Mouse (Mus musculus): ENCODE measurements at regions not wholly inside any gene's neighbourhood (a gene's known extent, or its start where the extent isn't known, plus 50 kb on each side); places are given as distances from the start of the nearest gene placed in this dataset.

DNA sequence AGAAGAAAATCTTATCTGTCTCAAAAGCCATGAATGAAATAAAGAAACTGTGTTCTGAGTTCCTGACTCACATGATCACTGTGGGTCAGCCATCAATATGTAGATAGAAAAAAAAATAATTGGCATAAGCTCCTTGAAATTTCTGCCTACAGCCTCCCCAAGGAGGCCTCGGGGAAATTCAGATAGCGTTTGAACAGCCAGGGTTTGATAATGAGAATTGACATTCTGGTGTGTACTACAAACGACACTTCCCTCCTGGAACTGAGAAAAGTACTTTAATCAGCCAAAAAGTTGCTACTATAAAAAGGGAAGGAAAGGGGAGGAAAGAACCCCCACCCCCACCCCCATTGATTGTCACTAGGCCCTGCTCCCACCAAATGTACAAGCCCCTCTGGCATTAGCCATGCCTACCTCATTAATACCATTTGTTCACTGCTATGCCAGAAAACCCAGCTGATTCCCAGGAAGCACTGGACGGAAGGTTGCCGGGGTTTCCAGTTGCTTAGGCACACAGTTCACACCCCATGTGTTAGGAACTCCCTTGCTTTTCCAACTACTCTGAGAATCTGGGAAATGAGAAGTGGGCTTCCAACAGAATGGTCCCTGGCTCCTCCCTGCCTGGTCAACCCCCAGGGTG lies 78.4 kb upstream of the Klf7 start:
- DNase-seq (ENCODE audit: low spot score in 2 of 2), result no peak

DNA sequence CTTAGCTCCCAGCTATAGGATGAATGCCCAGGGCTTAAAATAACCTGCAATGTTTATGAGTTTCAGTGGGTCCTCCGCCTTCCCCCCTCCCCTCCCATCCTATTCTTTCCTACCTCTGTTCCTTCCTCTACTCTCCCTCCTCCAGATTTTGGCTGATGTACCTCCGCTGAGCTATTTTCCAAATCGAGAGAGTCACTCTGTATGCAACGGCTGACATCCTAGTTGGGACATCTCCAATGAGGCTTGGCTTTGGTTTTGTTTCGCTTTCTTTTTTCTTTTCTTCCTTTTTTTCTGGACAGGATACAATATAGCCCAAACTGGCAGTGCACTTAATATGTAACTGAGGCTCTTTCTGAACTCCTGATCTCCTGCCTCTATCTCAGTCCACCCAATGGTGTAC lies 76.7 kb upstream of the Klf7 start:
- no peak for DNase-seq (ENCODE audit: low spot score in 2 of 2)

DNA sequence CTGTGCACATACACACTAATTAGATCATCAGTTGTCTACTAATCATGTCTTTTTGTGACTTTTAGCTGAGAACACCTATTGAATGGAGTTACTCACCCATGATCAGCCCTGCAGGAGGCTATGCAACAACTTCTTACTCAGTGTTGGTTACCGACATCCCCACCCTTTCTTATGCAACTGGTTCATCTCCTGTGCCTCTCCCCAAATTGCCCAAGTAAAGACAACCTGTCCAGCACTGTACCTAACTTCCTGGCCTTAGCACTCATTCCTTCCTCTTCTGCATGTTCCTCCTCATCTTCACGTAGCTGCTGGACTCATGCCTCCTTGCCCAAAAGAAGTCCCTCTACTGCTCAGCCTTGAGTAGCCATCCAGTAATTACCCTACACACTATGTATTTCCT lies 76.2 kb upstream of the Klf7 start:
- DNase-seq (ENCODE audit: low spot score in 2 of 2), result no peak

DNA sequence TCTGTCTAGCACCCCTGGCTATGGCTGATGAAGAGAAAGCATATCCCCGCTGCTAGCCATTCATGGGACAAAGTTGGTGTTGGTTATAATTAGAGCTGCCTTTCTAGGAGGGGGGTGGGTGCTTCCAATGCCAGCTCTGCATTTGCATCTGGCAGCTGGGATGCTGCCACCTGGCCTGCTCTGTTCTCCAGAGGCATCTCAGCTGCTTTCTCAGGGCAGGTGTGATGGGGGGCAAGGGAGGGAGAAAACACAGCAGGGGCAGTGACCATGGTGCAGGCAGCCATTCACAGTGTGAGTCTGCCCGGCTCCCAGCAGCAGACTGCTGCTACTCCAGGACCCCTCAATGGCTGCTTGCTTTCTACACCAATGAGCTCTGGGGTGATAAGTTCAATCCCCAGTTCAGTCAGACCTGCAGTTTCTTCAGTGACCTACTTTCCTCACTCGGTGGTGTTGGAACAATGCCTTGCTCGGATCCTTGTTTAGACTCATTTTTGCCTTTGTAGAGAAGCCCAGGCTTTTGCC lies 73.9 kb upstream of the Klf7 start:
- no peak for DNase-seq (ENCODE audit: low spot score in 2 of 2)

DNA sequence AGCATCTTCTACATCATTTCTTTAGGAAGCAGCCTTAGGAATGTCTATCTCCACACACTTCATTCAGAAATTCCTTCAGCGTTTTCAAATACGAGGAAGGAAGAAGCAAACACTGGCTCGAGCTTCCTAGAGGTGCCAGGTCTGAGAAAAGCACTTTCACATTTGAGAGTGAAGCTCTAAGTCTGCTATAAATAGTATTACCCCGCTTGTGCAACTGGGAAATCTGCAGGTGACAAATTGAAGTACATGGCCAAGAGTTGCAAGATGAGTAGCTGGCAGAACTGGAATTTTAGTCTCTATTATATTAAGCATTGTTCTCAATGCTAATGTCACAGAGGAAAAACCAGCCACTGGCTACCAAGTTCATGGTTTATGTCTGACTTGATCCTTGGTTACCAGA lies 73.2 kb upstream of the Klf7 start:
- no peak for DNase-seq (ENCODE audit: low spot score in 2 of 2)

DNA sequence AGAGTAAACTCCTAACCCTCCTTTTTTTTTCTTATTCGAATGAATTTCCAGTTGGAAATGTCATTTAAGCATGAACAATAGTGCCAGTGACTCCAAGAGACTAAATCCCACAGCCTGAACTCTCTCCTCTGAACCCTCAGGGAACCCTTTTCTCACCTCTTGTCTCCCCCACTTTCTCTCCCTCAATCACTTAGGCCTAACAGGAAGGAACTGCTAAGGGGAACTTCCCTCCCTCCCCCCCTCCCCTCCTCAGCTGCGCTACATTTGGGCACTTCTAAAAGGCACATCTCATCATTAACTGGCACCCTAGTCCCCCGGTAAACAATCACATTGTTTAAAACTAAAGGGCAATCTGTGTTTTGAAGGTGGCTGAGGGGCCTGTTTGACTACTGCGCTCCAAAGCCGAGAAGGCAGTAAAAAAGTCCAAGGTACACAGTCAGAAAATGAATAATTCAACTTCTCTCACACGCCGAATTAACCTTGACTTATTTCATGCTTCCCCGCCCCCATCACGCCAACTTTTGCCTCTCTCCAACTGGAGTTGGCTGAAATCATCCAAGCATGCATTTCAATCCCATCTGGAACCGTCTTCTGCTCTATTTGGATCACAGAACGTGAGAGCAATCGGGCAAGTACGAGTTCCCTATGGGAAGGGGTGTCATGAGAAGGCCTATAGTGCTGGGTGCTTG lies 71.2 kb upstream of the Klf7 start:
- no peak for DNase-seq (ENCODE audit: low spot score in 2 of 2)

DNA sequence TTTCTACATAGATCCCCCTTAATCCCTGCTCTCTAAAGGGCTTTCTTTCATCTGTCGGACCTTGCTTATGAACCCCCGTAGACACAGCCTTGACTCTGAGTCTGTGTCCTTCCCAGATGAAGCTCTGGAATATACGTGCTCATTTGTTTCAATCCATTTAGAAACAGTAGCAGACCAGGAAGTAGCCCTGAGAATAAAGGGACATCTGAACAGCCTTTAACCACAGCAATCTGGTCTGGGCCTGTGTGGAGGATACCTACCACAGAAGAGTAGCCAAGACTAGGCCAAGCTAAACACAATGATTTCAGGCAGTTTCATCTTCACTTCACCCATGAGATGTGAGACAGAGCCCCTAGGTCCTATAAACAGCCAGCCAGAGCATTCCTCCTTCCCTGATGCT lies 70.7 kb upstream of the Klf7 start:
- DNase-seq (ENCODE audit: low spot score in 2 of 2), result no peak

DNA sequence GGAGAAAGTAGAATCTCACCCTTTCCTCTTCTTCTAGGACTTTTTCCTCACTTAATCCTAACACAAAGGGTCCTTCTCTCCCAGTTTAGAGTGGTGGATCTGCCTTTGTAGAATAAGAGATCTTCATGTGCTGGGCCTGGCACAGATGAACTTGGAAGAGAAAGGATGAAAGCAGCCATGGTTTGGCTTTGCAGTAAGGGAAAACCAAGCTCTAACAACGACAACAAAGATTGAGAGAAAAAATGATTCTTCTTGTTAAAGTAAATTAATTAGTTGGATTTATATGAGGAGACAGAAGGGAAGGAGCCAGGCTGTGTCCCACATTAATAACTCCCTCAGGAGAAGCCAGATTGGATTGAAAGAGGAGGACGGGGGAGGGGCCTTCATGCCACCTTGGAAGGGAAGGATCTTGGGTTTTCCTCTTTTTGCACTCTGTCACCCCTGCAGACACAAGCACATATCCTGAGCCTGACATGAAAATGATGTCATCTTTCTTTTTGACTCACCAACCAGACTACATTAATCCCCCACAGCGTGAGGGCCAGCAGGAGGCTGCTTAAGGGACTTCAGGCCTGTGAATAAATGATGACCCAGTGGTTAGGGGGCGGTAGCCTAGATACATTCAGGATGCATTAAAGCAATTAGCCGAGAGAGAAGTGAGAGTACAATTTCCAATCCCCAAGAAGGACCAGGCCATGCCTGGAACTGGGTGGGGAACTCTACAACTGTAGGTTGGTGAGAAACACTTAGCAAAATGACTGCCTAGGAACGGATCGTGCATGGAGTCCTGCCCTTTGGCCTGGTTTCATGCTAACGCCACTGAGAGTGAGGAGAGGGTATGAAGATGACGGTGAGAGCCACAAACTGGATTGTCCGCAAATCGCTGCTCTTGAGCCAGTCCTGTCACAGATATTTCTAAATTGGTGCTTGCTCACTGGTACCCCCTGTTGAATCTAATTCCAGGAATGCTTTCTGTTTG lies 69.4 kb upstream of the Klf7 start:
- no peak for DNase-seq (ENCODE audit: low spot score in 2 of 2)

DNA sequence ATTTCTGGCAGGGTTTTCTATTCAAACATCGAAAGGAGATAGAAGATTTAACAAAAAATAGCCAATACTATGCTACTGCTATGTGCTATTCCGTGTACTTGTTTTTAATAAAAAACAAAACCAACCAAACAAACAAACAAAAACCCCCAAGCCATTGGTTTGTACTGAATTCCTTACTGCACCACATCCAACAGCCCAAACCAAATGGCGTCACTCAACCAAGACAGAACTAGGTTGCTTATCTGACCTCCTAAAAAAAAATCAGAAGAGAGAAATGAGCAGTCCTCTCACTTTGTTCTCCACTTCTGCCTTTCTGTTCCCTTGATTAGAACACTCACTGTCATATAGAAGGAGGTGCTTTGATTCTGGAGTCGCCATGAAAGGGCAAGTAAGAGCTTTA lies 68.6 kb upstream of the Klf7 start:
- no peak for DNase-seq (ENCODE audit: low spot score in 2 of 2)

DNA sequence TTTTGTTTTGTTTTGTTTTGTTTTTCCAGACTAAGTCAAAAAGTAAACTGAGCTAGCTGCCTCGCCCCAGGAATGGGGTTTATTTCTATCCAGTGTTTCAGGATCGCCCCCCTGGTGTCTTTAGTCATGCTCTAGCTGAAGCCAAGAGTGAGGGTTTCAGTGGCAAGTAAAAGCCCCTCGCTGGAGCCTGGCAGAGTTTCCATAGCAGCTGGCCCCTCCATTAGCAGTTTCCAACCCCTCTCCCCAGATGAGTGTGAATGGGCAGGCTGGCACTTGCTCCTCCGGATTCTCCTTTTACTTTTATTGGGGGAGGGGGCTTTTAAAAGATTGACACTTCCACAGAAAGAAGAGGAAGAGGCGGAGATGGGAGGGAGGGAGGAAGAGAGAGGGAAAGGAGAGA lies 68.0 kb upstream of the Klf7 start:
- DNase-seq (ENCODE audit: low spot score in 2 of 2), result no peak

DNA sequence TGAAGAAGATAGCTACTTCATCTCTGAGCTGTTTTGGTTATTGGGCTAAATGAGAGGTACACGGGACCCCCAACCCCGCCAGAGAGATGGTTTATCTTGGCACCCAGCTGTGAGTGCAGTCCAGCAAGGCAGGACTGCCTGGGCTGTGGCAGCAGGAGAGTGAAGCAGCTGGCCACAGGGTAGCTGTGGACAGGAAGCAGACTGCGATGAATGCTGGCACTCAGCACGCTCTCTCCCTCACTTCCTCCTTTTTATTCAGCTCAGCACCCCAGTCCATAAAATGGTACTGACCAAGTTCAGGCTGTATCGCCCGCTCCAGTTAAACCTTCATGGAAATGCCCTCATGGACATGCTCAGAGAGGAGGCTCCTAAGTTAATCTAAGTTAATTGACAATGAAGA lies 67.4 kb upstream of the Klf7 start:
- DNase-seq (ENCODE audit: low spot score in 2 of 2), result no peak

DNA sequence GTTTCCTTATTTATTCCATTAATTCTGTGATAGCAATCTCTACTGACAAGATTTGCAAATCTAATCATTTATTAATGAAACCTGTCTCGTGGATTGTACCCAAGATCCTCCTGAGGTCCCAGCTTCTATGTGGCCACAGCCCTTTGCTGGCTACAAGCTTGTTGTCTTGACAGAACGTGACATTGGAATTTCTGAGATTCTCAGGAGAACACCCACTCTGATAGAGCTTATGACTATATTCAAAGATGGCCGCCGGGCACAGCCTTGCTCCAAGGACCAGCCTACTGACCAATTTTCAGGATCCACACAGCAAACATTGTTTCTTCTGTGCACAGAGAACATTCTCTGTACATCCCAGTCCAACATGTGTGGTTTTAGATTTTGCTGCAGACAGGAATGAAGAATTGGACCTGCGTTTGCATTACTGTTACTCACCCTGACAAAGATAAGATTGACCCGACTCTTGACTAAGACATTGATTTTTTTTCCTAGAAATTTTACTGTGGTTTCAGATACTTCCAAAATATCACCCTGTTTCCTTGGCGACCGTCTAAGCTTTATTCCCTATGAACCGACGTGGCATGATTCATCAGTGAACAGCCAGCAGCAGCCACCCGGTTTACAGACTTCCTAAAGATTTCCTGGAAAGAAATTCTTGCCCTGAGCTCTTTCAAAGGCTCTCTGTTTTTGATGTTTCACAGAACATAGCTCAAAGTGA lies 65.9 kb upstream of the Klf7 start:
- DNase-seq (ENCODE audit: low spot score in 2 of 2), result no peak

DNA sequence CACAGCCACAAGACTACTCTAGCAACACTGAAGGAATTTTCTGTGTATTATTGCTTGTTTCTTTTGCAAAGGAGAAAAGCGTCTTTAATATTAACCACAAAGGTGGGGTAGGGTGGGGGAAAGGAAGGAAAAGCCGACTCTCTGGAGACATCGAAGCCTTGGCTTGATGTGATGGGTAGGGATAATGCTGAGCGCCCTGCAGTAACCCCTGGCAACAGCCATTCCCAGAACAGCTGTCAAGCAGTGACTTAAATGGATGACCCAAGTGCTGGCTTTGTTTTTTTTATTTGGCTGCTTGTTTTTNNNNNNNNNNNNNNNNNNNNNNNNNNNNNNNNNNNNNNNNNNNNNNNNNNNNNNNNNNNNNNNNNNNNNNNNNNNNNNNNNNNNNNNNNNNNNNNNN lies 51.6 kb upstream of the Klf7 start:
- DNase-seq (ENCODE audit: low spot score in 2 of 2), result no peak

DNA sequence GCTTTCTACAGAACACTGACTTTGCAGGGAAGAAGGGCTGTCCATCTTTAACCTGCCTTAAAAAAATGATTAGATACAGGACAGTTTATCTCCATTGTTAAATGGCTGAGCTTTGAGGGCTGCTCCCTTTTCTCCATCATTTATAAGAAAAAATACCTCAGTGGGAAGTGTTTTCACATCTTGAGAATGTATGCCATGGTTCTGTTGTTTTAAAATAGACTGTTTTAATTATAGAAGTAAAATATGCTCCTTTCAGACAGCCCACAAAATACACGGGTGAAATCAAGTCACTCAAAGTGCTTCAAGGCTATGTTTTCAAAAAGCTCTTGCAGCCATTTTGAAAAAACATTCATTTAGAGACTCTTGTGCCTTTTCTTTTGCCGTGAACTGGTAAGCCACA lies 50.0 kb upstream of the Klf7 start:
- DNase-seq (ENCODE audit: low spot score in 2 of 2), result no peak
